Mouse (Mus musculus) mouse embryonic stem cell (cell line): Measurements from ENCODE around the gene Mfsd12.

ENCODE experiments used
- in situ Hi-C, 2 experiments: fragments of 300-500 bp; cut with MboI; formaldehyde crosslinking; loops; 1 replicate in 1 of 2; 3 replicates in 1 of 2; pipeline ENCODE4 v1.14.3; 2019 to 2020; ENCODE audit warnings: low sequenced_read_pairs in 2 of 2, low pct_unique_long_range_greater_than_20kb in 1 of 2, mixed read lengths in 1 of 2; ENCODE audit not compliant: unreplicated experiment in 1 of 2

The Mfsd12 gene

GRCm38 (mm10) chr10:81349961-81350350, 7.3 kb upstream of the Mfsd12 start:
- in situ Hi-C loops: loop anchor here in 1 of 2 experiments (10.0 kb wide), 2 partner anchors 65 to 145 kb away; partner anchors contain the start of gene Nmrk2

- in situ Hi-C loops: no loop called here
Measured at GRCm38 (mm10) chr10:81350351-81351063, 6.8 kb upstream of the Mfsd12 start, which contains the start of gene Hmg20b. TSS of gene Hmg20b (minus strand) at chr10:81350480.

- in situ Hi-C loops: no loop called here
Measured at GRCm38 (mm10) chr10:81351678-81352291, 5.5 kb upstream of the Mfsd12 start.

- in situ Hi-C loops: no loop called here
Measured at GRCm38 (mm10) chr10:81354738-81355477, 2.4 kb upstream of the Mfsd12 start.

GRCm38 (mm10) chr10:81355533-81355932, 1.8 kb upstream of the Mfsd12 start:
- in situ Hi-C loops: no loop called here

- in situ Hi-C loops: no loop called here
Measured at GRCm38 (mm10) chr10:81356352-81356990, 820 bp upstream of the Mfsd12 start.

- in situ Hi-C loops: no loop called here
Measured at GRCm38 (mm10) chr10:81358209-81358608, 918 bp downstream of the Mfsd12 start.

- in situ Hi-C loops: no loop called here
Measured at GRCm38 (mm10) chr10:81358841-81359240, 1.6 kb downstream of the Mfsd12 start.

GRCm38 (mm10) chr10:81360721-81361120, 3.4 kb downstream of the Mfsd12 start:
- in situ Hi-C loops: no loop called here

- in situ Hi-C loops: no loop called here
Measured at GRCm38 (mm10) chr10:81362336-81362949, 5.2 kb downstream of the Mfsd12 start.

GRCm38 (mm10) chr10:81363436-81364346, 6.4 kb downstream of the Mfsd12 start:
- in situ Hi-C loops: no loop called here

- in situ Hi-C loops: no loop called here
Measured at GRCm38 (mm10) chr10:81364666-81365065, 7.4 kb downstream of the Mfsd12 start.

GRCm38 (mm10) chr10:81365073-81365472, 7.8 kb downstream of the Mfsd12 start:
- in situ Hi-C loops: no loop called here

GRCm38 (mm10) chr10:81365672-81366476, 8.6 kb downstream of the Mfsd12 start, which contains the start of gene 4930404N11Rik:
TSS of gene 4930404N11Rik (minus strand) at chr10:81365816.
- in situ Hi-C loops: no loop called here

GRCm38 (mm10) chr10:81366477-81367206, 9.4 kb downstream of the Mfsd12 start:
- in situ Hi-C loops: no loop called here

- in situ Hi-C loops: no loop called here
Measured at GRCm38 (mm10) chr10:81367207-81367495, 9.9 kb downstream of the Mfsd12 start.
